Mouse (Mus musculus): Measurements from ENCODE around the gene Zfp462.

DNA sequence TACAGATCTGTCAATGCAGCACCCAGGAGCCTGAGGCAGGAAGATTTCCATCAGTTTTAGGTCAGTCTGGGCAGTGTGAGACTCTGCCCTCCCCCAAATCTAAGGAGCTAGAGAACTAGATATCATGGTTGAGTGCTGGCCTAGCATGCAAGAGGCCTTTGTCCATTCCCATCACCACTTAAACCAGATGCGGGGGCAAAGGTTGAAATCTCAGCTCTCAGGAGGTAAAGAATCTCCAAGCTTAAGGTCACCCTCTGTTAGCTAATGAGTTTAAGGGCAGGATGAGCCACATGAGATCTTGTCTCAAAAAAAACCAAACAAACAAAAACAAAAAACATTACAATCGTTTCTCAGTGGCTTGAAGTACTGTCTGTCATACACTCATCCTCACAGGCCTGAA lies 20.5 kb upstream of the Zfp462 start:
- TF ChIP-seq CTCF (IDR thresholded peaks at IDR 0.05; ENCODE audit: low read depth, low read length) (no peak), POLR2A (IDR thresholded peaks at IDR 0.05; ENCODE audit: borderline replicate concordance, low read depth, low read length) (no peak)

All from bone marrow macrophage, adult 2 months (primary cell).